Mouse (Mus musculus) Patski (cell line): ENCODE measurements around the gene Mfsd4b3. TPM values are rescaled to one million over a fixed set of nuclear protein-coding genes. Genes with fewer than 3 reads are reported as not detected.
"Not testable (repeated sequence)": the region's sequence is repeated elsewhere in the genome, so short reads cannot be mapped to it uniquely, and the experiment has no call there.

ENCODE experiments used
- ATAC-seq: fragments of 100-300 bp; one replicate; pipeline ENCODE4 v1.8.0; 2021
- CTCF ChIA-PET: fragments of 350-600 bp; sonication (Branson Sonifier 250); formaldehyde crosslinking; loops from one replicate; lab custom pipeline; 2022; ENCODE audit warnings: inconsistent platforms; lab: Charles Lee
- POLR2A ChIA-PET: fragments of 350-600 bp; sonication (Branson Sonifier 250); formaldehyde crosslinking; loops from one replicate; lab custom pipeline; 2022; ENCODE audit warnings: antibody characterized with exemption, inconsistent platforms; lab: Charles Lee
- DNase-seq: peaks from one replicate; pipeline ENCODE4 v3.0.0-alpha.2; 2011; ENCODE audit warnings: low read depth, low spot score
- H3K27me3 ChIP-seq: fragments of 371-371 bp; one replicate; pipeline ENCODE4 v1.5.1; 2021
- CTCF ChIP-seq: fragments of 100-300 bp; IDR thresholded peaks from one replicate; pipeline ENCODE4 v1.5.1; 2021
- in situ Hi-C: fragments of 300-500 bp; cut with MboI; formaldehyde crosslinking; loops from 3 replicates; pipeline ENCODE4 v1.11.1; 2018; ENCODE audit warnings: low pct_unique_long_range_greater_than_20kb, mixed read lengths
- polyA plus RNA-seq: library from polyadenylated mRNA; unstranded; gene quantifications from one replicate; pipeline ENCODE4 v1.2.3, GENCODE M21; 2021

Gene Mfsd4b3
- polyA plus RNA-seq, 1 experiment from 2014 or later, result 0.74 TPM

GRCm38 (mm10) chr10:39975771-39976170 lies 15.8 kb upstream of the Mfsd4b3 start:
- ChIA-PET POLR2A (no interaction called here), CTCF (interaction anchor here (1.4 kb wide), 1 partner anchor 48 kb away, joined by 3 read pairs; no protein-coding TSS in a partner anchor)
- TF ChIP-seq CTCF, result no peak
- in situ Hi-C loops, result no loop called here
- ATAC-seq, result no peak
- DNase-seq, result no peak
- H3K27me3 ChIP-seq, result no peaks in the 10 kb centered on the region

DNA sequence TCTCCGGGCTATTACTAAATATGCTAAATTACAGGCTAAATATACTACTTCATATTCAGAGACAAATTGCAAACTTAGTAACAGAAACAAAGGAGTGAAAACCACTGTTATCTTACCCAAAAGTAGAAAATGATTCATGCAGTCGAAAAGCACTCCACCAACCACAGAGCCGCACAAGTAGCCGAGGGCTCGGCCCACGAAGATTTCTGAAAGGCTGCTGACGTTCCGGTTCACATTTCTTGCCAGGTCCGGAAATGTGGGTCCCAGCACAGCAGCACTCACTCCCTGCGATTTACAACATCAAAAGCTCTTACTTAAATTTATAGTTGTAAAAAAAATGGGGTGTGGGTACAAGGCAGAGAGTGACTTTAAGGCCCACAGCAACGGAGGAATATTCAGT lies 15.0 kb upstream of the Mfsd4b3 start:
- in situ Hi-C loops, result no loop called here
- no peaks in the 10 kb centered on the region for H3K27me3 ChIP-seq
- ChIA-PET CTCF (interaction anchor here (1.4 kb wide), 1 partner anchor 49 kb away, joined by 3 read pairs; no protein-coding TSS in a partner anchor), POLR2A (no interaction called here)
- no peak for TF ChIP-seq CTCF
- DNase-seq (no peak), ATAC-seq (no peak)

GRCm38 (mm10) chr10:39967512-39967911 lies 7.6 kb upstream of the Mfsd4b3 start:
- H3K27me3 ChIP-seq, result no peaks in the 10 kb centered on the region
- POLR2A ChIA-PET, result no interaction called here
- DNase-seq, result no peak
- TF ChIP-seq CTCF, result no peak
- CTCF ChIA-PET, result interaction anchor here (0.9 to 1.9 kb wide), 3 partner anchors 9 to 15 kb away, joined by 3 to 6 read pairs (median 5); no protein-coding TSS in a partner anchor
- no peak for ATAC-seq
- in situ Hi-C loops, result no loop called here

DNA sequence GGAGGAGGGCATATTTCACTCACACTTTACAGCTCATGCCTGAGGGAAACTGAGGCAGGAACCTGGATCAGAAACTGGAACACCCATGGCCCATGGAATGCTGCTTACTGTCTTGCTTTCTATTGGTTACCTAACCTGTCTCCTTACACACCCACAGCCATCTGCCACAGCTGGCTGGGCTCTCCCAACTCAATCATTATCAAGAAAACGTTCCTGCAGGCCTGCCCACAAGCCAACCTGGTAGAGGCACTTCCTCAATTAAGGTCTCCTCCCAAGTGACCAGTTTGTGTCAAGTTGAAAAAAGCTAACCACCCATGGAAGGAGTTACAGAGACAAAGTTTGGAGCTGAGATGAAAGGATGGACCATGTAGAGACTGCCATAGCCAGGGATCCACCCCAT lies 2.0 kb upstream of the Mfsd4b3 start:
- ChIA-PET CTCF (no interaction called here), POLR2A (no interaction called here)
- DNase-seq (no peak), ATAC-seq (no peak)
- TF ChIP-seq CTCF, result no peak
- H3K27me3 ChIP-seq, result no peaks in the 10 kb centered on the region
- in situ Hi-C loops, result no loop called here

GRCm38 (mm10) chr10:39960441-39960822 lies 479 bp upstream of the Mfsd4b3 start:
- no peaks in the 10 kb centered on the region for H3K27me3 ChIP-seq
- CTCF ChIA-PET, result interaction anchor here (0.7 to 5.9 kb wide), 6 partner anchors 9 to 253 kb away, joined by 3 to 52 read pairs (median 6); no protein-coding TSS in a partner anchor
- TF ChIP-seq CTCF, result no peak
- POLR2A ChIA-PET, result no interaction called here
- ATAC-seq (no peak), DNase-seq (no peak)
- in situ Hi-C loops, result no loop called here

DNA sequence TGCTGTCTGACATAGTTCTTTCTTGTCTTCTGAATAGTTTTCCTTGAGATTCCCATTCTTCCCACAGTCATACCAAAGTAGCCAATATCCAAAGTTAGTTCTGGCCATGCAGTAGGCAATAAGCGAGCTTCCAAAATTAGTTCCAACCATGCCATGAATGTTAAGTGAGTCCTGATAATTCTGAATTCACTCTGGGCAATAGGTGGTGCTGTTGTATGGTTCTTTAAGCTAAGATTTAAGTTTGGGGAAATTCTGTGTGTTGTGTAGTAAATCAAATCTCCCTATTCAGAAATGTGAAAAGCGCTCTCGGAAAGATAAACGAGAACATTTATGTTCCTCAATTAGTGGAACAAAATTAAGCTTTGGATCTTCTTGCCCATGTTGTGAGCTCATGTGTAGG lies 1.7 kb downstream of the Mfsd4b3 start:
- in situ Hi-C loops, result loop anchor here (5.0 kb wide), 2 partner anchors 74 to 254 kb away; no protein-coding TSS in a partner anchor
- TF ChIP-seq CTCF, result peak; percentile 56
- no peaks in the 10 kb centered on the region for H3K27me3 ChIP-seq
- no peak for ATAC-seq
- DNase-seq, result no peak
- ChIA-PET CTCF (interaction anchor here (0.8 to 5.9 kb wide), 22 partner anchors 9 to 566 kb away, joined by 3 to 52 read pairs (median 4); partner anchors contain the start of gene Mfsd4b1), POLR2A (interaction anchor here (0.6 to 1.7 kb wide), 2 partner anchors 67 to 287 kb away, joined by 4 to 8 read pairs; partner anchors contain the start of gene Mfsd4b1)

GRCm38 (mm10) chr10:39956340-39956878 lies 3.5 kb downstream of the Mfsd4b3 start:
- H3K27me3 ChIP-seq, result no peaks in the 10 kb centered on the region
- no peak for DNase-seq
- CTCF ChIA-PET, result interaction anchor here (0.7 to 5.9 kb wide), 7 partner anchors 10 to 257 kb away, joined by 3 to 52 read pairs (median 5); no protein-coding TSS in a partner anchor
- POLR2A ChIA-PET, result no interaction called here
- ATAC-seq, result no peak
- in situ Hi-C loops, result loop anchor here (5.0 kb wide), 2 partner anchors 76 to 256 kb away; no protein-coding TSS in a partner anchor
- TF ChIP-seq CTCF, result peak; percentile 46

- POLR2A ChIA-PET, result no interaction called here
- no peak for TF ChIP-seq CTCF
- CTCF ChIA-PET, result no interaction called here
- no peaks in the 10 kb centered on the region for H3K27me3 ChIP-seq
- in situ Hi-C loops, result loop anchor here (5.0 kb wide), 2 partner anchors 77 to 257 kb away; no protein-coding TSS in a partner anchor
- DNase-seq (no peak), ATAC-seq (no peak)
These were observed 4.8 kb downstream of the Mfsd4b3 start for GRCm38 (mm10) chr10:39955163-39955562.

DNA sequence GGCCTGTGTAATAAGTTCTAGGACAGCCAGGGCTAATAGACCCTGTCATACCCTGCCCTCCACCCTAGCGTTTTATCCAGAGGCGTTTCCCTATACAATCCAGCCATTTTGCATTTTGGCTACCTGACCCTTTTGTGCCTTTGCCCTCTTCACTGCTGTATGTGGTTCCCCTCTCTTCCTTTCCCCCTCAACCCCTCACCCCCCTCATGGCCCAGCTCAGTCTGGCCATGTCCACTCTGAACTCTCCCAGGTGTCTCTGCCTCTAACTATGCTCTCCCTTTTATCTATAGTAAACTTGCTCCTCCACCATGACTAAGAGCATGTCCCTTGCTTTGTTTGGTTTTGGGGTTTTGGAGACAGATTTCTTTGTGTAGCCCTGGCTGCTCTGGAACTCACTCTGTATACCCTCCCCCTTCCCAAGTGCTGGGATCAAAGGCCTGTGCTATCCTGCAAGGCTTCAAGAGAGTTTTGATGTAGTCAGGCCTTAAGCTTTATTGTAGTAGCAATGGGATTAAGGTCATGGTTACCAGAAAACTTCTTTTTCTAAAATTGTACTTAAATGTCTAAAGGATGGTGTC lies 10.5 kb downstream of the Mfsd4b3 start:
- CTCF ChIA-PET, result interaction anchor here (0.9 to 1.2 kb wide), 2 partner anchors 9 to 263 kb away, joined by 3 to 4 read pairs; no protein-coding TSS in a partner anchor
- no peak for ATAC-seq
- in situ Hi-C loops, result no loop called here
- POLR2A ChIA-PET, result no interaction called here
- no peak for DNase-seq
- TF ChIP-seq CTCF, result no peak
- H3K27me3 ChIP-seq, result no peaks in the 10 kb centered on the region

GRCm38 (mm10) chr10:39947195-39947594 lies 12.8 kb downstream of the Mfsd4b3 start:
- CTCF ChIA-PET, result interaction anchor here (1.4 kb wide), 1 partner anchor 9 kb away, joined by 5 read pairs; no protein-coding TSS in a partner anchor
- H3K27me3 ChIP-seq, in situ Hi-C loops, ATAC-seq, DNase-seq, POLR2A ChIA-PET: not testable (repeated sequence)

- no peak for TF ChIP-seq CTCF
- no peaks in the 10 kb centered on the region for H3K27me3 ChIP-seq
- ATAC-seq (no peak), DNase-seq (no peak)
- ChIA-PET CTCF (no interaction called here), POLR2A (no interaction called here)
- in situ Hi-C loops, result no loop called here
These were observed 23.4 kb downstream of the Mfsd4b3 start for GRCm38 (mm10) chr10:39936553-39936952.
